Mouse (Mus musculus): Measurements from ENCODE around the gene Gls.

DNA sequence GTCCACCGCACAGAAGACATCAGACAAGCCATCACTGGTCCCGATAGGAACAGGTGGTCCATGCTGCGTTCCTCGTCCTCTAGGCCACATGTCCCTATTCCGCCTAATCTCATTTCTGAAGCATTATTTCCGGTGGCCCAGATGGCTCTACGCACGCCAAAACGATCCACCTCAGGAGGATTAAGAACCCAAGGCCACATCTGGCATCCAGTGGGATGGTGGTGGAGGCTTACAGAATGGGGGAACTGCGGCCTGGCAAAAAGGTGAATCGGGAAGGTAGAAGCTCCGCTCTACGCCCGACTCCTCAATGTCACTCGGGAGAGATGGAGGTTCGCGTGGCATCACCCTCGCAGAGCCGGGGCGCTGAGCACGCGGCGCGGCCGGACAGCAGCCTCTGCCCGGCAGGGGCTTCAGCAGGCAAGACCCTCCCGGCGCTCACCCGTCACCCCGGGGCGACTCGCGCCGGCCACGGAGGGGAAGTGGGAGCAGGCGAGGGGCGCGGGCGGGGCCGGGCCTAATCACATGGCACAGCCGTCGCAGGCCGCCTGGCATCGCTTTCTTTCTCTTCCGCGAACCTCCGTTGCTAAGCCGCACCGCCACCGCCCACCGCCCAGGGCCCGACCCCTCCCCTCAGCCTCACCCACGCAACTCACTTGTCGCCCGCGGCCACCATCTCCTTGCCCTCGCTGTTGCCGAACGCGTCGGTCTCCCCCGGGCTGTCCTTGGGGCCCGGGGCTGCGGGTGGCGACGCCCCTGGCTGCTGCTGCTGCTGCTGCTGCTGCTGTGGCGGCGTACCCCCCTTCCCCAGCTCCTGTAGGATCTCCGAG is 880 bp downstream of the Gls start:
- TF ChIP-seq CTCF (IDR thresholded peaks at IDR 0.05; ENCODE audit: control insufficient read depth, insufficient read depth, insufficient replicate concordance, low read depth, low read length) (no peak), POLR2A (IDR thresholded peaks at IDR 0.05; ENCODE audit: control insufficient read depth, low read depth, low read length) (no peak)
